8 mouse cellular contexts compared by ENCODE assay signal in genomic region chr7:4860926-4861325, GRCm38 (mm10). TPM values are rescaled to one million over a fixed set of nuclear protein-coding genes. Genes with fewer than 3 reads are reported as not detected.
"Had no signal": no experiment of that assay in that cellular context is flagged by ENCODE, and none has a peak within 500 bp of the region (broad histone marks: within the 10 kb centered on the region; RNA-seq: fewer than 3 reads in every experiment).

No protein-coding gene starts in this region.

RNA-seq across cellular contexts. Expression of gene Shisa7, which starts 16.4 kb away (rescaled TPM):
- polyA plus RNA-seq: myocyte; thymus, postnatal 0 days had no signal

RNA-seq across cellular contexts. Expression of gene Gm36210, which starts 45.4 kb away (rescaled TPM):
- polyA plus RNA-seq: lung, embryonic 14.5 days; lung, embryonic 16.5 days; midbrain, embryonic 10.5 days; midbrain, embryonic 12.5 days; myocyte; small intestine, adult 2 months; stomach, embryonic 14.5 days had no signal
